Mouse (Mus musculus): ENCODE measurements around the gene Stk11ip. TPM values are rescaled to one million over a fixed set of nuclear protein-coding genes. Genes with fewer than 3 reads are reported as not detected.

Gene Stk11ip
- total and polyA plus RNA-seq, 3 experiments = 16.0 to 36.9 (median 17.3) TPM

DNA sequence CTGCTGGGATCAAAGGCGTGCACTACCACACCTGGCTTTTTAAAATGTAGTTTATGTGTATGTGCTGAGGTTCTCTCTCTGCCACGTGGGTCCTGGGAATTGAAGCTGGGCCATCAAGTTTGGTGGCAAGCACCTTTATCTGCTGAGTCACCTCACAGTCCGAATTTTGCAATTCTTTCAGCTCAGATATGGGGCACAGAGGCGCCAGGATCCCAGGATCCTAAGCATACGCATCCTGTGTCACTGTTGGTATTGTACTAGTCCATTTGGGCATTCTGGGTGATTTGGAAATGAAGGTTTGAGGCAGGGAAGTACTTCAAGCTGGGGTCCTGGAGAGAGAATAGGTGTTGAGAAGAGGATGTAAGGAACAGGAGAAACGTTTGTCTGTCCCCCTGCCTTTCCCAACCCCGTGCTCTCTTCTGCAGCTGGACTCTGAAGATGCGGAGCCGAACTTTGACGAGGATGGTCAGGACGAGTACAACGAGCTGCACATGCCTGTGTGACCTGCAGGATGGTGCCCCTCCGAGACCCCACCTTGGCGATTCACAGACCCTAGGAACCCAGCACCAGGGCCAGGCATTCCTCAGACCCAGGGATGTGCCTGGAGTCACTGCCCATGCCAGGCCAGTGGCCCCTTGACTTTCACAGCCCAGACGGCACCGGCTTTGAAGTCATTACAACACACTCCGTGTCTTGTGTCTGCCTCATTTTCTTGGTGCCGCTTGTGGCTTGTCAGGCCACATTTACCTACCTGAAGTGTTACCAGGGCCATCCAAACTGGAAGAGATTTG is 37.3 kb downstream of the Stk11ip start:
- Histone ChIP-seq H3K9me3 (replicated peaks; ENCODE audit: low read length) (peaks cover 11% of the 10 kb centered on the region), H3K4me1 (ENCODE audit: control insufficient read depth in 1 of 2, insufficient read depth in 2 of 2) (peaks cover 3 to 16% of the 10 kb centered on the region in 2 experiments), H3K9ac (ENCODE audit: insufficient read depth, low read depth) (no peak overlapping the region), H3K4me3 (replicated peaks in 1 of 3; ENCODE audit: low read depth in 2 of 3, low read length in 2 of 3, poor library complexity in 1 of 3) (no peak overlapping the region), H3K4me2 (ENCODE audit: insufficient read depth, low read depth, poor library complexity, severe bottlenecking) (no peak overlapping the region), H3K27ac (ENCODE audit: insufficient read depth, low read depth) (no peak overlapping the region), H3K79me2 (replicated peaks; ENCODE audit: control insufficient read depth, extremely low read depth, insufficient read depth, poor library complexity, severe bottlenecking) (no peaks in the 10 kb centered on the region), H3K27me3 (replicated peaks) (peaks cover 20% of the 10 kb centered on the region), H3K36me3 (replicated peaks in 1 of 2; ENCODE audit: control insufficient read depth in 1 of 2, insufficient read depth in 1 of 2, low read length in 1 of 2) (no peaks in the 10 kb centered on the region)
- TF ChIP-seq ETS1 (conservative IDR thresholded peaks at IDR 0.05; ENCODE audit: low read depth, low read length) = no peak
- TF ChIP-seq E2F4 (IDR thresholded peaks at IDR 0.05; ENCODE audit: insufficient replicate concordance, low read depth, low read length) = no peak
- no peak for TF ChIP-seq MAX (IDR thresholded peaks at IDR 0.05; ENCODE audit: low read length)
- TF ChIP-seq NRF1 (IDR thresholded peaks at IDR 0.05; ENCODE audit: low read depth, low read length) = no peak
- no peak for DNase-seq (ENCODE audit: extremely low read depth)
- in situ Hi-C loops (cut with MboI; ENCODE audit: low pct_ligation_motif_present, low pct_unique_long_range_greater_than_20kb, low sequenced_read_pairs) (loop anchor here (5.0 to 25.0 kb wide), 2 partner anchors 34 to 221 kb away; no protein-coding TSS in a partner anchor), dilution Hi-C loops (cut with MboI; ENCODE audit: extremely low pct_ligation_motif_present, extremely low pct_unique_long_range_greater_than_20kb, low sequenced_read_pairs) (no loop called here)

DNA sequence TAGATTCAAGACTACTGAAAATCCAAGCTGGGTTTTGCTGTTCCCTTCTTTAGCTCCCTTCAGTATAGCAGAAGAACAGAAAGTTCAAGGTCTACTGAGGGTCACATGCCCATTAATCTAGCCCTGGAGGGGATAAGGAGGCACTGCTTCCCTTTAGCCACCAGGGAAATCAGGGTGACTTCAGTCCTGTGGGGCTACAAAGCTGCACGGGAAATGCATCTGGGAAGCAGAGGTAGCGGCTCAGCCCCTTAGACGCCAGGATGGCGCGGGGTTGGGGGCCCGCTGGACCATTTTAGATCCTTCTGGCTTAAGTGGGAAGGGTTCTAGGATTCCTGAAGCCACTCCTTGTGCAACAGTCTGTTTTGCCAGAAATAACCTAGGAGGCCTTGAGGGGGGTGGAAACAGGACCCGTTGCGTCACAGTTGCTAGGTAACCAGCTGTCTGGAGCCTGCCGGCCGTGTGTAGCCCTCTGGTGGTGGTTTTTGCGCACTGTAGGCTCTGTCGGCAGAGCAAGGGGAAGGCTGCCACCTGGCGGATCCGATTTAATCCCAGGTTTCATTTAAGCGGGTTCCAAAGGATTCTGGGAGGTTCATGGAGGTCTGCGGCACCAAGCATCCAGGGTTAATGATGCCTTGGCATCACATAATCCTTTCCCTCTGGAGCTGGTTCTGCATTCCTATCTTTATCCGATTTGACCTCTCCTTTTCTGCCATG is 38.0 kb downstream of the Stk11ip start:
- Histone ChIP-seq H3K4me1 (ENCODE audit: control insufficient read depth in 1 of 2, insufficient read depth in 2 of 2) (peaks cover 3 to 16% of the 10 kb centered on the region in 2 experiments), H3K9me3 (replicated peaks; ENCODE audit: low read length) (peaks cover 16% of the 10 kb centered on the region), H3K79me2 (replicated peaks; ENCODE audit: control insufficient read depth, extremely low read depth, insufficient read depth, poor library complexity, severe bottlenecking) (no peaks in the 10 kb centered on the region), H3K27me3 (replicated peaks) (peaks cover 18% of the 10 kb centered on the region), H3K4me2 (ENCODE audit: insufficient read depth, low read depth, poor library complexity, severe bottlenecking) (peak overlapping the region; percentile 64), H3K27ac (ENCODE audit: insufficient read depth, low read depth) (no peak overlapping the region), H3K4me3 (replicated peaks in 1 of 3; ENCODE audit: low read depth in 2 of 3, low read length in 2 of 3, poor library complexity in 1 of 3) (peak overlapping the region in 1 of 3 experiments; percentile 8), H3K36me3 (replicated peaks in 1 of 2; ENCODE audit: control insufficient read depth in 1 of 2, insufficient read depth in 1 of 2, low read length in 1 of 2) (no peaks in the 10 kb centered on the region), H3K9ac (ENCODE audit: insufficient read depth, low read depth) (no peak overlapping the region)
- dilution Hi-C loops (cut with MboI; ENCODE audit: extremely low pct_ligation_motif_present, extremely low pct_unique_long_range_greater_than_20kb, low sequenced_read_pairs) = no loop called here
- in situ Hi-C loops (cut with MboI; ENCODE audit: low pct_ligation_motif_present, low pct_unique_long_range_greater_than_20kb, low sequenced_read_pairs) = loop anchor here (5.0 to 25.0 kb wide), 2 partner anchors 33 to 222 kb away; no protein-coding TSS in a partner anchor
- peak; percentile 92 for DNase-seq (ENCODE audit: extremely low read depth)
- peak; percentile 60 for TF ChIP-seq ELF1 (IDR thresholded peaks at IDR 0.05; ENCODE audit: low read depth, low read length)
- TF ChIP-seq SIN3A (IDR thresholded peaks at IDR 0.05; ENCODE audit: low read length) = peak; percentile 83
- TF ChIP-seq ZNF384 (IDR thresholded peaks at IDR 0.05; ENCODE audit: low read depth, low read length) = 0 out of 2 replicates have a peak, but pooled peaks have one; percentile 17
- peak; percentile 84 for TF ChIP-seq IRF4 (IDR thresholded peaks at IDR 0.05; ENCODE audit: low read depth, low read length)
- no peak for TF ChIP-seq TBP (conservative IDR thresholded peaks at IDR 0.05; ENCODE audit: low read depth, low read length)
- peak; percentile 54; the same call in 1 of the 2 replicates for TF ChIP-seq MAX (IDR thresholded peaks at IDR 0.05; ENCODE audit: low read length)
- TF ChIP-seq BHLHE40 (IDR thresholded peaks at IDR 0.05; ENCODE audit: low read depth, low read length) = peak; percentile 37; the same call in 1 of the 2 replicates
- no peak for TF ChIP-seq RCOR1 (conservative IDR thresholded peaks at IDR 0.05; ENCODE audit: low read depth, low read length)
- no peak for TF ChIP-seq JUND (conservative IDR thresholded peaks at IDR 0.05; ENCODE audit: low read depth, low read length)
- TF ChIP-seq NRF1 (IDR thresholded peaks at IDR 0.05; ENCODE audit: low read depth, low read length) = peak; percentile 22; the same call in 1 of the 2 replicates
- TF ChIP-seq NELFE (IDR thresholded peaks at IDR 0.05; ENCODE audit: low read depth, low read length) = peak; percentile 91; the same call in 1 of the 2 replicates
- TF ChIP-seq CHD2 (IDR thresholded peaks at IDR 0.05; ENCODE audit: low read length) = peak; percentile 60; the same call in 1 of the 2 replicates
- TF ChIP-seq MXI1 (IDR thresholded peaks at IDR 0.05; ENCODE audit: low read depth, low read length) = peak; percentile 77
- TF ChIP-seq MEF2A (IDR thresholded peaks at IDR 0.05; ENCODE audit: borderline replicate concordance, low read depth, low read length) = peak; percentile 90
- no peak for TF ChIP-seq USF2 (conservative IDR thresholded peaks at IDR 0.05; ENCODE audit: low read depth, low read length)
- no peak for TF ChIP-seq MAZ (IDR thresholded peaks at IDR 0.05; ENCODE audit: low read depth, low read length)
- no peak for TF ChIP-seq POLR2A (IDR thresholded peaks at IDR 0.05; ENCODE audit: low read depth, low read length)
- peak; percentile 91 to 100 for TF ChIP-seq CTCF (conservative IDR thresholded peaks at IDR 0.05 in 1 of 2, IDR thresholded peaks at IDR 0.05 in 1 of 2; ENCODE audit: low read depth in 2 of 2, low read length in 2 of 2)
- TF ChIP-seq USF1 (IDR thresholded peaks at IDR 0.05; ENCODE audit: low read depth, low read length) = no peak
- no peak for TF ChIP-seq JUN (IDR thresholded peaks at IDR 0.05; ENCODE audit: insufficient read depth, low read depth, low read length)
- TF ChIP-seq TCF12 (IDR thresholded peaks at IDR 0.05; ENCODE audit: low read depth, low read length) = peak; percentile 58; the same call in 1 of the 2 replicates
- peak; percentile 61 for TF ChIP-seq HCFC1 (IDR thresholded peaks at IDR 0.05; ENCODE audit: low read depth, low read length)
- peak; percentile 99 for TF ChIP-seq RAD21 (IDR thresholded peaks at IDR 0.05; ENCODE audit: low read depth, low read length)
- no peak for TF ChIP-seq ETS1 (conservative IDR thresholded peaks at IDR 0.05; ENCODE audit: low read depth, low read length)
- peak; percentile 99 for TF ChIP-seq SMC3 (IDR thresholded peaks at IDR 0.05; ENCODE audit: low read depth, low read length)
- no peak for TF ChIP-seq POLR2AphosphoS2 (IDR thresholded peaks at IDR 0.05; ENCODE audit: low read depth, low read length)
- TF ChIP-seq ZC3H11A (IDR thresholded peaks at IDR 0.05; ENCODE audit: low read depth, low read length) = peak; percentile 89
- TF ChIP-seq E2F4 (IDR thresholded peaks at IDR 0.05; ENCODE audit: insufficient replicate concordance, low read depth, low read length) = no peak
